Mouse (Mus musculus): ENCODE results near the gene St7.

DNA sequence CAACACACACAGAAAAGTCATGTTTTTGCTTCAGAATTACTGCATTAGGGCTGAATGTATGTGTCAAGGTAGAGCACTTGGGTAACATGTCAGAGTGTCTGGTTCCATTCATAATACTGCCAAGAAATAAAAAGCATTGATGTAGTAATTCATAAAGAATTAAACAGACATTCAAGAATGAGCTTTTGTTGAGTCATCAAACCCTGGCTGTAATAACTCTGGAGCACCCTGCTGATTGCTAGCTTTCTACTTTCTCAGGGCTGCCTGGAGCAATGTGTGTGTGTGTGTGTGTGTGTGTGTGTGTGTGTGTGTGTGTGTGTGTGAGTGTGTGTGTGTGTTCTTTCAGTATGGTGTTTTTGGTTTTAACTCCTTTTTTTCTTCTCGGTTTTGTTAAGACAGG lies 78.7 kb downstream of the St7 start:
- TF ChIP-seq CTCF (IDR thresholded peaks at IDR 0.05; ENCODE audit: borderline replicate concordance, control insufficient read depth, extremely low read depth, insufficient read depth, low read length, poor library complexity): no peak
- no peak for TF ChIP-seq POLR2A (IDR thresholded peaks at IDR 0.05; ENCODE audit: control insufficient read depth, extremely low read depth, insufficient read depth, low read length, poor library complexity)
